Mouse (Mus musculus) cerebellum, postnatal 10 days (tissue): ENCODE measurements around the gene Myh10.
A peak's percentile ranks its signal among the peaks of the same experiment; 100 is the strongest.

Experiments used
- DNase-seq, 2 experiments: peaks; one replicate each; pipeline ENCODE4 v3.0.0; 2021; ENCODE audit warnings: mixed read lengths in 2 of 2

Gene Myh10

DNA sequence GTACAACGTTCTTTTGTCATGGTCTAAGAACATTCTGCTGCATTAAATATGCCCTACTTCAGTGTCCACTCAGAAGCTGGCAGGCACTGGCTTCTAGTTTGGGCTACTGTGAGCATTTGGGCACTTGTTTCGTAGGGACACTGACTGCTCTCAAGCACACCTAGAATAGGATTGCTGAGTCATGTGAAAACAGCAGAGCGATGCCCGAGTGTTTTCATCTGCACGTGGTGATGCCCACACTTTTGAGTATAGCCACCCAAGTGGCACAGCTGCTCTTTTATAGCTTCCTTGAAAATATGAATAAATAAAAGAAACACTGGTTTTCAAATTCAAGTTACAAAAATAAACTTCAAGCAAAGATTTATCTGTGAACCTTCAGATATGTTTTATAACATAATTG lies 56.8 kb downstream of the Myh10 start:
- no peak for DNase-seq

DNA sequence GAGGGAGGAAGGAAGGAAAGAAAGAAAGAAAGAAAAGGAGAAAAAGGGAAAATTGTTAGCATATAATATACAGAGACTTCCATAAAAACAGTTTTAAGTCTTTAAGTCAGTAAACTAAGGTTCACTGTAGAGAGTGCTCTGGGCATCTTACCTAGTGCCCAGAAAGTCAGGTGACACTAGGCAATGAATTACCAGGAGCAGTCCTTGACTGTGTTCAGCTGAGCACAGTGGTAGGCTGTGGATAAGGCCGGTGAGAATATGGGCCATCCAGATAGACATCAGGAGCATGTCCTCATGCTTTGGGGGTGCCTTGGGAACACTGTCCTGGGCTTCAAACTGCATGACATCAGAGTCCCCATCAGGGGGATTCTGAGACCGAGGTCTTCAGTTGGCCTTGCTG lies 58.8 kb downstream of the Myh10 start:
- no peak for DNase-seq

DNA sequence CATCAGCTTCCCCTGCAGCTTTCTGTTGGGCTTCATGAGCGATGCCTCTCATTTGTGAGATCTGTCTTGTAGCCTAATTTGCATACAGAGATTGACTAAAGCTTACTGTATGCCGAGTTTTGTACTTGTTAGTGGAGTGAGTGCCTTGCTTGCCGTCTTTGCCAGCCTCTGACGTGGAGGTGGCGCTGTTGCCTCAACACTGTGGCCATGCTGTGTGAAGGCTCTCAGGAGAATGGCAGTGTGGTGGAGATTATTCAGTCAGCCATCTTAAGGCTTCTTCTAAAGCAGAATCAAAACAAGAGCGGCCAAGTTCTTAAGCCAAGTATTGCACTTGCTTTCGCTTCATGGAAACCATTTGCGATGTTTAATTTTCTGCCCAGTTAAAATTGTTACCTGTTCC lies 59.6 kb downstream of the Myh10 start:
- peak; percentile 66 to 68 for DNase-seq

DNA sequence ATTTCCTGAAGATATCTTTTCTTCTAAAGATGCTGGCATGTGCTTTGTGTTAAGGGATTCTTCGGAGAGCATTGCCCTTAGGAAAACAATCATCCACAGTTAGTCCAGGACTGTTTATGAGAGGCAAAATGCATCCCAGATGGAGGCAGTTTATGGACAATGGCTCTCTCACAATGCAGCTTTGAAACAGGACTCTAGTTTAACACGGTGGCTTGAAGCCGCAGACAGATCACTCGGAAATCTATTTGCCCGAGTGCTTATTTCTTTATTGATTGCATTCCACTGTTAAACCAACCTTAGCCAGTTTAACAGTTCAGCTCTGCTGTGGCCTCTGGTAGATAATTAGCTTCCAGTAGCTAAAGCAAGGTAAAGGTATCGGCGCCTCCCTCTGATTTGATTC lies 62.9 kb downstream of the Myh10 start:
- DNase-seq: no peak

DNA sequence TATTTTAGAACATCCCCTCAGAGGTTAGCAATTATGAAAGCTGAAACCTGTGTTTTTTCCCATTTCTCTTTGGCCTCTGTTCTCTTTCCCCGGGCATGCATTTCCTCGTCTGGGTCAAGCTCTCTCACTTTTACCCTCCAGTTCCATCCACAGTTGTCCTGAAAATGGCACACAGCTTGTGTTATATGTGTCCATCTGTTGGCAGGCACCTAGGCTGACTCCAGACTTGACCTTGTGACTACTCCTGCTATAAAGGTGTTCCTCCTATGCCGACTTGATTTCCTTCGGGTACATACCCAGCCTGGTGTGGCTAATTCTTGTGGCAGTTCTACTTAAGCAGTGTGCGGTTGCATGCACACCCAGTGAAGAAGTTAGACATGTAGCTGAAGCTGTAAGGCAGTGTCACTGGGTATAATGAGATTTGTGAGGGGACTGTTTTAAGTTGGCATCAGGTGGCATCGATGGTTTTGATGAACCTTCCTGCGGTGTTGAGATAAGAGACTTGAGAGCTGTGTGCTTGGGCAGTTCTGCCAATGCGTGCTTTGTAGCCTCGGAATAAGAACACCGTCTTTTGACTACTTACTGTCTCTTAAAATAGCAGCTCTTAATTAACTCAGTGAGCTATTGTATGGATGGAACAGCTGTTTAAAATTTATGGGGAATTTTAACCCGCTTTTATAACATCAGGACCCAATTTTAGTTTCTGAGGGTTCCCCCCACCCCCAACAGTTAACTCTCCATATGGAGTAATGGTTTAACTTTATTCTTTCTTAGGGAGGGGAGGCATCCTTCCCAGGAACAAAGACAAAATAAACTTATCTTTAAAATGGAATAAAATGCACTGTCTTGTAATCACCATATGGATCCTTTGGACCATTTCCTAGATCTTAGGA lies 65.3 kb downstream of the Myh10 start:
- peak in 1 of 2 experiments; percentile 43 for DNase-seq

DNA sequence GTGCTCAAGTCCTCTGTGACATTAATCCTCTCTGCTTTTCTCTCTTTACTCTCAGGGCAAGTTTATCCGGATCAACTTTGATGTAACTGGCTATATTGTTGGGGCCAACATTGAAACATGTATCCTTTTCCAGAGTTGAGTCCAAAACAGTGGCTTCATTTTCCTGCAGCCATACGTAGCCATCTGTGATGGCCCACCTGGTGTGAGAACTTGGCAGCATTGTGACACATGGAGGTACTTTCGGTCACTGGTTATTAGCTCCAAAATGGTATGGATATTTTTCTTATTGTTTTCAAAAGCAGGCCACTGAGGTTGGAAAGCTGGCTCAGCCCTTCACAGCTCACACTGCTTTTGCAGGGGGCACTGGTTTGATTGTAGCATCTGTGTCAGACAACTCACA lies 68.3 kb downstream of the Myh10 start:
- DNase-seq: peak; percentile 75 to 81

DNA sequence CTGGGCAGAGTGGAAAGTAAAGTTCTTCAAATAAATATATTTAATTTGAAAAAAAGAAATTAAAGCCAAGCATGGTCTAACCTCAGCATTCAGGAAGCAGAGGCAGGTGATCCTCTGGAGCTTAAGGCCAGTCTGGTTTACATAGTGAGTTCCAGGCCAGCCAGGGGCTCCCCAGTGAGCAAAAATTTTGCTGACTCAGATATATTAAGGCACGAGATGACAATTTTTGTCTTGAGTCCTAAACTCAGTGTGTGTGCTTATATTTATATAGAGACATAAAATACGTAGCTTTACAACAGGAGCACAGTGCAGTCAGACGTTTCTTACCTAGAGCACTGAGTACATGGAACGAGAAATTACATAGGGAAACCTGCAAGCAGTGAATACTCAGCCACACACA lies 69.8 kb downstream of the Myh10 start:
- no peak for DNase-seq

DNA sequence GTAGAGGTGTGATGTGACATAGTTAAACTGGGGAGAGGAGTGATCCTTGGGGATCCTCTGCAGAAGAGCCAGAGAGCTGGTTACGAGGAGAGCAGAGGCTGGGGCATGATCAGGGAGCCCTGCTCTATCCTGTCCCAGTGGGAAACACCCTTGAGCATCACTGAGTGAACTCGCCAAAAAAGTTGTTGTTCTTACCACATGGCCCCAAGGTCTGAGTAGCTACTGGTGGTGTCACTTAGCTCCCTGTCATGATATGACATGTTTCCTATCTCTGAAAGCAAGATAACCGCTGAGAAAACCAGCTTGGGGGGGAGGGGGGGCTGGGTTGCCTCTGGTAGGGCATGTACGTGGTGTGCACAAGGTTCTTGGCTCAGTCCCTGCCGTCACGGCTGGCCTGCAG lies 70.3 kb downstream of the Myh10 start:
- DNase-seq: no peak

DNA sequence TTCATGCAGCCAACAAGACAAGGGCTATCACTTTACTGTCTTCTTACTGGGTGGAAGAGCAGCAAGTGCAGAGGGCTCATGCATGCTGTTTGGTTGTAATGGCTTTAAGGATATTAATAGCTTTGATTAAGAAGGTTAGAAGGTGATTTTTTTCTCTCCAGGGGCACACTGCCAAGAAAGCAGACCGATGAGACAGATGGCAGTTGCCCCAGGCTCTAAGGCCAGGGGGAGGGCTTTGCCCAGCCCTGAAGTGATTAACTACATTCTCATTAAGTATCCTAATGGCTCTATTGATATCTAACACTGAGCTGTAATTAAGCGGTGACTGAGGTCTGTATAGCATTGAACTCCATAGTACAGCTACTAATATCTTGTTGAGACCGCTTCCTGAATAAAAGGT lies 73.3 kb downstream of the Myh10 start:
- peak; percentile 92 to 93 for DNase-seq

DNA sequence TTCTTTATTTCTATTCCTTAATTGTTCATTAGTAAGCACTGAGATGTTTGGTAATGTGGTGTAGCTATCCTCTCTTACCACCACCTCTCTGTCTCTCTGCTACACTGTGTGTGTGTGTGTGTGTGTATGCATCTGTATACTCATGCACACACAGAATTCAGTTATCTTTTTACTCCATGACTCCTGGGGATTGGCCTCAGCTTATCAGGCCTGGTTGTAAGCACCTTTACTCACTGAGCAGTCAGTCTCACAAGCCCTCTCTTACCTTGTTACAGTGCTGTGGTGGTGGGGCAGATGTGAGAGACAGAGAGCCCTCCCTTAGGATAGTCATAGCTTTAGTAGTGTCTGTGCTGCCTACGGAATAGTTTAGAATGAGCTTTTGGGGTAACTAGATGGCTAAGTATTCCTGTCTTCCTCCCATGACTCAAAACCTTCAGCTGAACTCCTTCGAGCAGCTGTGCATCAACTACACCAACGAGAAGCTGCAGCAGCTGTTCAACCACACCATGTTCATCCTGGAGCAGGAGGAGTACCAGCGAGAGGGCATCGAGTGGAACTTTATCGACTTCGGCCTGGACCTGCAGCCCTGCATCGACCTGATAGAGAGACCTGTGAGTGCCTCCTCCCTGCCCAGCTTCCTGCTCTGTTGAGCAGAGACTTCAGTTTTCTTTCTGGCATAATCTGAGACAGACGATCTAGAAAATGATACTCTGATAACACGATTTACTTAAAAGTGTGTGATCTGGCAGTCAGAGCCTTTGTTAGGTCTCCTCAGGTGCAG lies 76.6 kb downstream of the Myh10 start:
- DNase-seq: no peak

DNA sequence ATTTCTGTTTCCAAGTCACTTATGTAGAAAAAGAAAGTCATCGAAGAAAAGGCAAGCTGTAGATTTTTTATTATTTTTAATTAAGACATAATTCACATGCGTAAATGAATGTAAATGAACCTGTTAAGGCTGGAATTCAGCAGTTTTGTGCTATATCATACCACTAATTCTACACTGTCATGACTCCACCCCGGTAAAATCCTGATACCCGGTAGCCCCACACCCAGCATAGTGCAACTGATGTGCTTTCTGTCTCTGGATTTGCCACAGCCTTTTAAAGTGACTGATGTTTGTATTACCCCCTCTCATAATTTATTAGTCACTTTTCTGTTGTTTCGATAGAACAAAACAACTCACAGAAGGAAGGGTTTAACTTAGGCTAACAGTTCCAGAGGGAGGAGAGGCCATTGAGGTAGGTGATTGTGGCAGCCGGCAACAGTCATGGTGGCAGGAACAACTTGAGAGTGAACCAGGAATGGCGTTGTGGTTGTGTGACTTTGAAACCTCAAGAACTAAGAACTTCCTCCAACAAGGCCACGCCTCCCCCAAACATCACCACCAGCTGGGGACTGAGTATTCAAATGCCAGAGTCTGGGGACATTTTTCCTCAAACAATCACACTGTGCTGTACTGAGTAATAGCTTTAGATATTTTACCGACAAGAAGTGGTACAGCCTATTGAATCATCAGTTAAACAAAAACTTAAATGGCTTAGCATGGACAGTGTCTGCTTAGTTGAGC lies 78.6 kb downstream of the Myh10 start:
- no peak for DNase-seq

DNA sequence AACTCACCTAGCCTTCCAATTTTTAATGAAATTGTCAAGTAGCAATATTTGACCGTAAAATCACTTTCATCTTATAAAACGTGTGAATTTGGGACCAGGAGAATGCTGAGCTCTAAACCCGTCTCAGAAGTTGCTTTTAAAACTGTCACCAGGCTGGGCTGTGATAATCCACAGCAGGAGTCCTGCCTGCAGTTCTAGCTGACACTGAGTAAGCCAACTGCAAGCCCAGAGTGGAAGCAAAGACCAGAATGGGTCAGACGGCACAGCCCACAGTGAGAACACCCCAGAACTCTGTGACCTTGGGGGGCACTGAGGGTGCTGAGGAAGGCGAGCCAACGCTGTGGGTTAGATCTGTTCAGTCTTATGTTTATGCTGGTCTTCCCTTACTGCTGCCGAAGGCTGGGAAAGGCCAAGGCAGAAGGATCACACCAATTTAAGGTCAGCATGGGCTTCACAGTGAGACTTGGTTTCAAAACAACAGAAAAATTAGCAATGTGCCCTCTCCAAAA lies 84.8 kb downstream of the Myh10 start:
- DNase-seq: no peak

DNA sequence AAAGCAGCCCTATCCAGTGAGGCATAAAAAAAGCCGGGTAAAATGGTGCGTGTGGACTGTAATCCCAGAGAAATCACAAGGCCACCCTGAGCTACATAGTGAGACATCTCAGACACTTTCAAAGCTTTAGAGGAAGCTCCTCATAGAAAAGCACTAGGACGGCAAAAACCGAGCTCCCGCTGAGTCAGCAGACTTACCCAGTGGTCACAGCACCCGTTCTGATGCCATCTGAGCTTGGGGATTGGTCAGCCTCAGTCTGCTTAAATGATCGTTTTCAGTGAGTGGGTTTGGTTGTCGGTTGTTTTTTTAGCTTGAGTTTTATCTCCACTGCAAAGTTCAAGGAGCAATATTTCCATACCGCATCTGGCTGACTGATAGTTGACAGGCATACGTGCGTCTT lies 86.6 kb downstream of the Myh10 start:
- no peak for DNase-seq

DNA sequence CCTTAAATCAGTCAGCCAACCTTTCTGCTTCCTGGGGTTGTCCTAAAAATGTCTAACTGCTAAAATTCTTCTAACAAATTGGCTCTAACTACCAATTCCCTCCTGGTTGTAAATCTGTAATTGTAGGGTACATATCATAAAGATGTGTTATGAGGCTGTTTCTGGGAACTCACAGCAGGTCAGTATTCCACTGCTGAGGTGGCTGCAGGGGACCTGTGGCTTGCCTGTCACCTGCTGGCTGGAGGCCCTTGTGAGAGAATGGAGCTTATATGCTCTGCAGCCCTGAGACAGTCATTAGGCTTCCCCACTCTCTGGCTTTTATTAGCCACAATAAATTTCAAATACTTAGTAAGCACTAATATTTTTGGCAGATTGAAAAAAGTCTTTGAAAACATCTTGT lies 87.5 kb downstream of the Myh10 start:
- no peak for DNase-seq

DNA sequence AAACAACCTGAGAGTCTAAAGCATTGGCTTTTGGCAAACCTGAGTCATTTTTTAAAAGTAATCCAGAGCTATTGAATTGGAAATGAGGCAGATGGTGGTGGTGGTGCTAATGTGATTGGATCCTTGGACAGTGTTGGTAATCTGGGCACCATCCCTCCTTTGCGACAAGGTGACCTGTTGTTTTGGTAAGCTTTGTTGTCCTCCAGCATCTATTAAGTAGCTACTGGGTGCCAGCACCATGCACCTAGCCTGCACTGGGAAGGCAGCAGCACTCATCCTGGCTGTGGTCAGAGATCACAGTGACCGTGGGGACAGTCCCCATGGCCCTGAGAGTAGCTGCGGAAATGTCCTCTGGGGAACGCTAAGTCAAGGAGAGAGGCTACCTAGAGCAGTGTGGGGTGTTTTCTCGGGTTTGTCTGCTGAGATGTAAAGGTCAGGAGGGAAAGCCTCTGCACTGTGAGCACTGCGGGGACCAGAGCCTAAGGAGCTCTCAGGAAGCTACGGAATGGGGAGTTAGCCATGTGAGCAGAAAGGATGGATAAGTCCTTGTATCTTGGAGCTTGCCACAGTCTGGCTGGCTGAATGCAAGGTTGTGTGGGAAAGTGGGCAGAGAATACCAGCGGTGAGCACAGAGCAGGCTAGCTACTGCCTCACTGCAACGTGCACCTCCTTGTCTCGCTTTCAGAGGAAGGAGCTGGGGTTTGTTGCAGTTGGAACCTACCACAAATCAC lies 88.5 kb downstream of the Myh10 start:
- DNase-seq: peak in 1 of 2 experiments; percentile 30

DNA sequence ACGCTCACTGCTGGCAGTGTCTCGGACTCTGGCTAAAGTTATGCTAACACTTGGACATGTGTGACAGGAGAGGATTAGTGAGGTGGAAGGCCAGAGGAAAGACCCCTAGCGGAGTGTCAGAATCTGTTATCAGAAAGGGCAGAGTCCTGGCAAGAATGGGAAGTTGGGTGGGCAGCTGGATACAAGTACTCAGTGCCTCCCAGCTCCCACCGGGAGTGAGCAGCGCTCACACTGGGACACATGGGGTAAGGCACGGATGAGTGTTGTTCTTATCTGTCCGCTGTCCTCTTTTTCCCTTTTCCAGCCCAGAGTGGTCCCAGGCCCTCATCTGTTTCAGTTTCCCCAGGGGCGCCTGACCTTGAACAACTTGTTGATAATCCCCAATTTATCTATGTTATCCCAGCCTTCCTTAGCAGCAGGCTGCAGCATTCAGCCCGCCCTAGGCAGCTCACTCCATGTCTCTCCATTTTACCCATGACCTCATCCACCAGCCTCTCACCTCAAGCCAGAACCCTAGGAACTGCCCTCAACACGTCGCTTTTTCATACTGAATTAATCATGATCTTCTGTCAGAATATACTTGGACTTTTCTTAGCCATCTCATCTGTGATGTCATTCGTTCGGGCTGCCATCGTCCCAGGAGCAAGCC lies 89.2 kb downstream of the Myh10 start:
- no peak for DNase-seq

DNA sequence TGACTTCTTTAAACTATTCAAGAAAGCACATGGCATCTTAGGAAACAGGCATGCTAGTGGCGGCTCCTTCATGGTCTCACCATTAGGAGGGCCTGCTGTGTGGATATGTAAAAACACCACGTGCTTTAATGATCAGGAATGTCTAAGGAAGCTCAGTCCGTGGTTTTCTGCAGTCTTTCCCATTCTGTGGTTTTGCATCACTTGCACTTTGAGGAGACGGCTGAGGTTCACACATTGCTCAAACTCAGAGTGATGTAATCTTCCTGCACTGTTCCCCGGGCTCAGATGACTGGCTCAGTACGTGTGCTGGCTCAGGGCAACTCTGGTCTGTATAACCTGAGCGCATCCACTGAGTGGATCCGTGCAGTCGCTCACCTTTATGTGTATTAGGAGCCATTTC lies 91.0 kb downstream of the Myh10 start:
- DNase-seq: no peak

DNA sequence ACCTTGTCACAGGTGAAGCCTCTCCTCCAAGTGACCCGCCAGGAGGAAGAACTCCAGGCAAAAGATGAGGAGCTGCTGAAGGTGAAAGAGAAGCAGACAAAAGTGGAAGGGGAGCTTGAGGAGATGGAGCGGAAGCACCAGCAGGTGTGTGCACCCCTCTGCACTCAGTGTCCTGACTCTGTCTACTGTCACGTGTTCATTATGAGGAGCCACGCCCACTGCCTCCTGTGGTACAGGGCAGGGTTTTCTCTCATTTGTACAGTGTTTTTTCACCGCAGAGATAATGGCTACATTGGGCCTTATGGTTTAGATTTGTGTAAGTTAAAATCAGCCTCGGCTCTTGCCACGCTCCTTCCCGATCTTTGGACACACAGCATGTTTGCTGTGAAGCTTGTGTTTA lies 94.5 kb downstream of the Myh10 start:
- DNase-seq: no peak

DNA sequence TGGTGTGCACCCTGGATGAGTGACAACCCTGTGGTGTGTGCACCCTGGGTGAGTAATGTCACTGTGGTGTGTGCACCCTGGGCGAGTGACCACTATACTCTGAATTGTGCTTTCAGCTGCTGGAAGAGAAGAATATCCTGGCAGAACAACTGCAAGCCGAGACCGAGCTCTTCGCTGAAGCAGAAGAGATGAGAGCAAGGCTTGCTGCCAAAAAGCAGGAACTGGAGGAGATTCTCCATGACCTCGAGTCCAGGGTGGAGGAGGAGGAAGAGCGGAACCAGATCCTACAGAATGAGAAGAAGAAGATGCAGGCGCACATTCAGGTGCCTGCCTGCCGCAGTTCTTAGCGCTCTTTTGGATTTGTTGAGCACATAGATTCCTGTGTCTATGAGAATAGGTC lies 95.9 kb downstream of the Myh10 start:
- DNase-seq: peak; percentile 65 to 70

DNA sequence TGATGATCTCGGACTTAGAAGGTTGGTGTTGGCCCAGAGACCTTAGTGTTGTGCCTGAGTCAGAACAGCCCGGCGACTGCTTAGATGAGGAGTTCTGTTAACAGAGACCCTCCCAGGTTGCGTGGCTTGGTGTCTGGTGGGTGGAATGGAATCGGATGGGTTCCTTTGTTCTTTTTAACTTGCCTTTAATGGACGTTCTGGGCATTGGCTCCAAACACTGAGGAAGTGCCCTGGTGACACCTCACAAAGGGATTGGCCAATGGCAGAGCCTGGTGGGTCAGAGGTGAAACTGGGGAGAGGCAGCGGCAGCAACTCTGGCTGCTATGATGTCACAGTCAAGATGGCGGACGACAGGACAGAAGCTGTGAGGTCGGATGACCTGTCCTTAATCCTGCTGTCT lies 99.4 kb downstream of the Myh10 start:
- no peak for DNase-seq

DNA sequence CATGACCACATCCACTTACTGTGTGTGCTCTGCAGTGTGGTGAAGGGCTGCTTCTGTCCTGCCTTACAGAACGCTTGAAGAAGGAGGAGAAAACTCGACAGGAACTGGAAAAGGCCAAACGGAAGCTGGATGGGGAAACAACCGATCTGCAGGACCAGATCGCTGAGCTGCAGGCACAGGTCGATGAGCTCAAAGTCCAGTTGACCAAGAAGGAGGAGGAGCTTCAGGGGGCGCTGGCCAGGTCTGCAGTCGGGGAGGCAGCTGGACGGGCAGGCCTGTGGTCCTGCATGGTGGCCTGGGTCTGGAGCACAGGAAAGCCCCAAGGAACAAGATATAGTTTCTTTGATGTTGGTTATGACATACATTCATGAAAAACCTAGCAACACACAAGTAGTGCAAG lies 100.4 kb downstream of the Myh10 start:
- no peak for DNase-seq

DNA sequence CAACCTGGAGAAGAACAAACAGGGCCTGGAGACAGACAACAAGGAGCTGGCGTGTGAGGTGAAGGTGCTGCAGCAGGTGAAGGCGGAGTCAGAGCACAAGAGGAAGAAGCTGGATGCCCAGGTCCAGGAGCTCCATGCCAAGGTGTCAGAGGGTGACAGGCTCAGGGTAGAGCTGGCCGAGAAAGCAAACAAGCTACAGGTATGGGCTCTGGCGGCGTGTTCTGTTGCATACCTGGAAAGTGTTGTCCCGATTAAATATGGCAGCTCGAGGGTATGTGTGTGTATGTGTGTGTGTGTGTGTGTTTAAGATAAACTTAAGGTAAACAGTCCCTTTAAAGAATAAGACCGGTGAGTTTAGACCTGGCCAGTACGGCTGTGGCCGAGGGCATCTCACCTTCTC lies 106.9 kb downstream of the Myh10 start:
- no peak for DNase-seq
